Mouse (Mus musculus) layer of hippocampus, adult 2 months (tissue): ENCODE results near the gene Rest. TPM values are rescaled to one million over a fixed set of nuclear protein-coding genes. Genes with fewer than 3 reads are reported as not detected.

Experiments
- DNase-seq, 2 experiments: peaks; one replicate each; pipeline ENCODE4 v3.0.0; 2022; ENCODE audit warnings: low spot score in 2 of 2
- H3K27ac ChIP-seq: fragments of 200-600 bp; 2 replicates; pipeline ENCODE4 v1.8.1; 2022
- H3K4me3 ChIP-seq: fragments of 200-600 bp; 2 replicates; pipeline ENCODE4 v1.8.1; 2022; ENCODE audit warnings: mild to moderate bottlenecking
- CTCF ChIP-seq: fragments of 200-600 bp; conservative IDR thresholded peaks from 2 replicates; pipeline ENCODE4 v1.8.1; 2022; ENCODE audit warnings: antibody characterized with exemption, mild to moderate bottlenecking, moderate library complexity
- total RNA-seq, 2 experiments: library from RNA; stranded (reverse); gene quantifications; 2 replicates each; pipeline ENCODE4 v1.2.3; 2021

Gene Rest
- total RNA-seq, 2 experiments from 2014 or later: 3.4 to 4.4 TPM

GRCm38 (mm10) chr5:77267957-77268624, 2.8 kb downstream of the Rest start:
- no peak overlapping the region for H3K4me3 ChIP-seq
- H3K27ac ChIP-seq: no peak overlapping the region
- no peak for TF ChIP-seq CTCF
- no peak for DNase-seq

- DNase-seq: no peak
- TF ChIP-seq CTCF: peak; percentile 62
- H3K4me3 ChIP-seq: no peak overlapping the region
- no peak overlapping the region for H3K27ac ChIP-seq
These were observed 4.1 kb downstream of the Rest start for GRCm38 (mm10) chr5:77269399-77269798.

DNA sequence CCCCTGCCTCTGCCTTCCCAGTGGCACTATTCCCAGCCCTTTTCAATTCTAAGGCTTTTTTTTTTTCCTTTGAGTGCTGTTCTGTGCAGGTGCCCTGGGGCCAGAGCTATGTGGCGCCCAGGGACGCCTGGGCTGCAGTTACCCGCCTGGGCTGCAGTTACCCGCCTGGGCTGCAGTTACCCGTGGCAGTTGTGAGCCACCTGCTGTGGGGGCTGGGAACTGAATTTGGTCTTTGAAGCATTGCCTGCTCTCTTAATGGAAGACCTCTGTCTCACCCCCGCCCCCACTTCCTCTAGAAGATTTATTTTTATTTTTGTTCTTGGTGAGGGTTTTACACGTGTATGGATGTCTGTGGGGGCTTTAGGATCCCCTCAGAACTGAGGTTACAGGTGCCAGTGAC, 7.9 kb downstream of the Rest start:
- no peak overlapping the region for H3K4me3 ChIP-seq
- no peak overlapping the region for H3K27ac ChIP-seq
- DNase-seq: no peak
- TF ChIP-seq CTCF: no peak

DNA sequence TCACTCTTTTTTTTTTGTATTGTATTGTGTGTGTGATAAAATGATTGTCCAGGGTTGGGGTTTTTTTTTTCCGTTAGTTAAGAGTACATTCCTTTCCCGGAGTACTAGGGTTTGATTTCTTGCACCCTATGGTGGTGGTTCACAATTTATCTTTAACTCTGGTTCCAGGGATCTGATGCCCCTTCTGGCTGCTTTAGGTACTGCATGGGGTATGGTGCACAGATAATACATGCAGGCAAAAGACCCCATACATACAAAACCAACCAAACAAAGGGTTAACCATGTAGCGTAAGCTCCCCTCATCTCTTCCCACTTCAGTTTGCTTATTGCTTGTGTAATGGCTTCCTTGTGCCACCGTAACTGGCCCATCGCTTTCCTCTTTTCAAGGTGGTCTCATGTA, 10.7 kb downstream of the Rest start:
- peak; percentile 78 for TF ChIP-seq CTCF
- Histone ChIP-seq H3K4me3 (no peak overlapping the region), H3K27ac (no peak overlapping the region)
- no peak for DNase-seq

GRCm38 (mm10) chr5:77277204-77277603, 11.9 kb downstream of the Rest start:
- Histone ChIP-seq H3K27ac (no peak overlapping the region), H3K4me3 (no peak overlapping the region)
- no peak for DNase-seq
- no peak for TF ChIP-seq CTCF

GRCm38 (mm10) chr5:77281518-77282174, 16.4 kb downstream of the Rest start:
- no peak for DNase-seq
- Histone ChIP-seq H3K27ac (no peak overlapping the region), H3K4me3 (no peak overlapping the region)
- no peak for TF ChIP-seq CTCF

- no peak for TF ChIP-seq CTCF
- no peak overlapping the region for H3K4me3 ChIP-seq
- DNase-seq: no peak
- no peak overlapping the region for H3K27ac ChIP-seq
These were observed 17.0 kb downstream of the Rest start for GRCm38 (mm10) chr5:77282242-77282641.

- DNase-seq: no peak
- TF ChIP-seq CTCF: no peak
- no peak overlapping the region for H3K4me3 ChIP-seq
- H3K27ac ChIP-seq: no peak overlapping the region
These were observed 20.4 kb downstream of the Rest start for GRCm38 (mm10) chr5:77285685-77286084.

GRCm38 (mm10) chr5:77286904-77287303, 21.6 kb downstream of the Rest start:
- Histone ChIP-seq H3K4me3 (no peak overlapping the region), H3K27ac (no peak overlapping the region)
- DNase-seq: no peak
- no peak for TF ChIP-seq CTCF

GRCm38 (mm10) chr5:77287901-77288300, 22.6 kb downstream of the Rest start:
- no peak overlapping the region for H3K27ac ChIP-seq
- H3K4me3 ChIP-seq: no peak overlapping the region
- TF ChIP-seq CTCF: no peak
- no peak for DNase-seq

- no peak for DNase-seq
- no peak for TF ChIP-seq CTCF
- Histone ChIP-seq H3K4me3 (no peak overlapping the region), H3K27ac (no peak overlapping the region)
These were observed 24.4 kb downstream of the Rest start for GRCm38 (mm10) chr5:77289686-77290085.

DNA sequence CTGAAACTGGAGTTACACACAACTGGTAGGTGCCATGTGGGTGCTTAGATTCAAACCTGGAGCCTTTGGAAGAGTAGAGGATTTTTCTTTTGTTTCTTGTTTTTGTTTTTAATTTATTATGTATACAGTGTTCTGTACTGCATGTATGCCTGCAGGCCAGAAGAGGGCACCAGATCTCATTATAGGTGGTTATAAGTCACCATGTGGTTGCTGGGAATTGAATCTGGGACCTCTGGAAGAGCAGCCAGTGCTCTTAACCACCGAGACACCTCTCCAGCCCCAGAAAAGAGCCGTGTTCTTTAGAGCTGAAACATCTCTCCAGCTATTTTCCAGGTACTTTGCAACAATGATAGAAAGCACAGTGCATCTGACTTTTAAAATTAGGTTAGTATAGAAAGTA, 25.3 kb downstream of the Rest start:
- peak; percentile 37 for TF ChIP-seq CTCF

GRCm38 (mm10) chr5:77292803-77293522, 27.7 kb downstream of the Rest start:
- TF ChIP-seq CTCF: no peak
- DNase-seq: no peak
- Histone ChIP-seq H3K4me3 (no peak overlapping the region), H3K27ac (no peak overlapping the region)

More for the DNA sequence above, 25.3 kb downstream of the Rest start:
- Histone ChIP-seq H3K4me3 (no peak overlapping the region), H3K27ac (no peak overlapping the region)
- no peak for DNase-seq
